Mouse (Mus musculus) G1E (cell line): ENCODE measurements at regions not wholly inside any gene's neighbourhood (a gene's known extent, or its start where the extent isn't known, plus 50 kb on each side); places are given as distances from the start of the nearest gene placed in this dataset.

Experiments used
- CTCF ChIP-seq: IDR thresholded peaks from 2 replicates; pipeline ENCODE4 v1.5.1; 2012; ENCODE audit warnings: low read depth, low read length, inconsistent platforms, mixed read lengths
- GATA1 ChIP-seq: IDR thresholded peaks from 2 replicates; pipeline ENCODE4 v1.6.1; 2012; ENCODE audit warnings: borderline replicate concordance, low read length, inconsistent platforms, mixed read lengths
- GATA2 ChIP-seq: IDR thresholded peaks from 2 replicates; pipeline ENCODE4 v1.6.1; 2012; ENCODE audit warnings: low read depth, low read length, inconsistent platforms, borderline replicate concordance

GRCm38 (mm10) chr17:64961887-64962286 lies 126.0 kb upstream of the 4930583I09Rik start:
- TF ChIP-seq CTCF (no peak), GATA1 (no peak), GATA2 (no peak)
